Mouse (Mus musculus) E14TG2a.4 (cell line): ENCODE measurements around the gene Cdh7.

Experiments
- CTCF ChIP-seq: conservative IDR thresholded peaks from 2 replicates; pipeline ENCODE4 v1.5.1; 2014; ENCODE audit warnings: low read length
- POU5F1 ChIP-seq: IDR thresholded peaks from 2 replicates; pipeline ENCODE4 v1.6.1; 2014; ENCODE audit warnings: low read length, borderline replicate concordance

GRCm38 (mm10) chr1:110005038-110005437 lies 22.8 kb downstream of the Cdh7 start:
- TF ChIP-seq POU5F1 (no peak), CTCF (no peak)
